Mouse (Mus musculus) kidney, embryonic 15.5 days (tissue): ENCODE measurements around the gene Ttc21a. TPM values are rescaled to one million over a fixed set of nuclear protein-coding genes. Genes with fewer than 3 reads are reported as not detected.
A peak's percentile ranks its signal among the peaks of the same experiment; 100 is the strongest.

Experiments
- ATAC-seq: fragments of 200-750 bp; cut with Nextera tagmentation; replicated peaks from 2 replicates; pipeline ENCODE4 v1.8.0; 2017; ENCODE audit warnings: moderate TSS enrichment; ENCODE audit not compliant: low FRiP score
- H3K27ac ChIP-seq: fragments of 300-500 bp; sonication (generic); 2 replicates; pipeline ENCODE4 v1.5.1; 2015; ENCODE audit warnings: mild to moderate bottlenecking, inconsistent platforms
- H3K27me3 ChIP-seq: fragments of 300-500 bp; sonication (generic); 2 replicates; pipeline ENCODE4 v1.6.1; 2015; ENCODE audit warnings: inconsistent platforms
- H3K36me3 ChIP-seq: fragments of 300-500 bp; sonication (generic); 2 replicates; pipeline ENCODE4 v1.6.1; 2015; ENCODE audit warnings: inconsistent platforms
- H3K4me1 ChIP-seq: fragments of 300-500 bp; sonication (generic); 2 replicates; pipeline ENCODE4 v1.6.1; 2015; ENCODE audit warnings: inconsistent platforms
- H3K4me2 ChIP-seq: fragments of 300-500 bp; sonication (generic); 2 replicates; pipeline ENCODE4 v1.6.1; 2015; ENCODE audit warnings: moderate library complexity, mild to moderate bottlenecking, inconsistent platforms
- H3K4me3 ChIP-seq: fragments of 300-500 bp; sonication (generic); replicated peaks from 2 replicates; pipeline ENCODE4 v1.5.1; 2015; ENCODE audit warnings: mild to moderate bottlenecking, inconsistent platforms
- H3K9ac ChIP-seq: fragments of 300-500 bp; sonication (generic); 2 replicates; pipeline ENCODE4 v1.6.1; 2015; ENCODE audit warnings: mild to moderate bottlenecking, inconsistent platforms
- H3K9me3 ChIP-seq: fragments of 300-500 bp; sonication (generic); replicated peaks from 2 replicates; pipeline ENCODE4 v1.6.1; 2016; ENCODE audit warnings: inconsistent platforms
- whole genome bisulfite sequencing: fragments of 180-500 bp; shearing (Covaris S2); methylation state at CpG from one replicate; pipeline ENCODE4 v1.1.7; 2015; ENCODE audit warnings: mixed read lengths; 5-methylcytosine and 5-hydroxymethylcytosine counted together
- polyA plus RNA-seq: library from polyadenylated mRNA; unstranded; fragments of >200 nt; fragmentation: Nextera tagmentation; extraction: Ambion mirVana; gene quantifications from 2 replicates; pipeline ENCODE4 v1.2.1, GENCODE M21; 2015

Gene Ttc21a
- polyA plus RNA-seq, 1 experiment from 2014 or later = 0.29 TPM

DNA sequence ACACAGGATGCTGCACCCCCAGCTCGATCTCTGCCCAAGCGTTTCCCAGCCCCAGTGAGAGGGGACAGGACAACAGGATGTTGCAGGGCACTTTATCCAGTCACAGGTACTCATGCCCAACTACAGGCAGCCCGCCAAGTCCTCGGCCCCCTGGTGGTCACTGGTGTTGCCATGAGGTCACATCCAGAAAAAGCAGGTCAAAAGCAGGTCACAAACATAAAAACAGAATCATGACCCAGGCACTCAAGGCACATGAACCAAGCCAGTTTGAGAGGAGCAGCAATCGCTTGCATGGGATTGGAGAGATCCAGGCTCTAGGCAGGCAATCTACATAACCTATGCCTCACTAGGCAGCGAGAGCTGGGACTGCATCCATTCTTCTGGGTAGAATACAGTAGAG is 32.8 kb downstream of the Ttc21a start:
- Histone ChIP-seq H3K27ac (0 out of 2 replicates have a peak overlapping the region, but pooled peaks have one; percentile 10), H3K4me2 (no peak overlapping the region), H3K4me1 (peaks cover 19% of the 10 kb centered on the region), H3K4me3 (no peak overlapping the region), H3K9ac (no peak overlapping the region), H3K27me3 (no peaks in the 10 kb centered on the region), H3K36me3 (peaks cover 40% of the 10 kb centered on the region), H3K9me3 (no peaks in the 10 kb centered on the region)
- no peak for ATAC-seq
- 37% methylated on average over 6 of the region's 6 CpGs for WGBS

DNA sequence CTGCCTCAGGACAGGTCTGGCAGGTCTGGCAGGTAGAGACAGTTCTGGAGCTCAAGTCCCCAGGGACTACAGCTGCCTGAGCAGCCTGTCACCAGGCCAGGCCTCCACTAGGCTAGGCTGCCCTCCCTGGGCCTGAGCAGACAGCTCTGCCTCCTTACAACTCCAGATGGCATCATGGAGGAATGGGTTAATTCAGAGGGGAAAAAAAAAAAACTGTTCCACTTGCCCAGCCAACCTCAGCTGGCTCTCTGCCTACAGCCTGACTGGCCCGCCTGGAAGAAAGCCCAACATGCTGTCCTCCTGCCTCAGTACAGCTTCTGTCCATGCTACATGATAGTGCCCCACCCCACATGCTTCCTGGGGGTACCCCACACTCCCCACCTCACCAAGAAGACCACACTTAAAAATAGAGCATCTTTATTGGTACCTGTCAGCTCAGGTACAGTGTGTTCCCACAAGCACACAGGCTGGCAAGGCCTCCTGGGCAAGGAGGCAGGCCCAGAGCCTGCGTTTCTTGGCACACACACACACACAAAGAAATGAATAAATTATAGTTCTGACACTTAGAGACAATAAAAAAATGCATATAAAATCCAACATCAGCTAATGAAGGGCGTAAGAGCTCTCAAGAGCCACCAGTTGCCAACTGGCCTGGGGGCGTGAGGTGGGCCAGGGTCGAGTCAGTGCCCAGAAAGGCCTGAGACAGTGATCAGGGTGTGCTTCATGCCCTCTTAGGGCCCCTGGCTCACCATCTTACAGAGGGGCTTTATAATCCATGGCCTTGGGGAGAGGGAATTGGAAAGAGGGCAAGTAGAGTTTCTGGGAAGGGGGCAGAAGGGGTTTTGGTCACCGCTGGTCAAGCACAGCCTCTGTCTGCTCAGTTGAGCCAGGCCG is 33.6 kb downstream of the Ttc21a start:
- peak overlapping the region; percentile 10; the same call in 1 of the 2 replicates for H3K27ac ChIP-seq
- H3K36me3 ChIP-seq = peaks cover 41% of the 10 kb centered on the region
- H3K4me3 ChIP-seq = no peak overlapping the region
- ATAC-seq = no peak
- no peaks in the 10 kb centered on the region for H3K27me3 ChIP-seq
- no peak overlapping the region; the same call in 1 of the 2 replicates for H3K9ac ChIP-seq
- no peak overlapping the region for H3K4me2 ChIP-seq
- H3K9me3 ChIP-seq = no peaks in the 10 kb centered on the region
- H3K4me1 ChIP-seq = peaks cover 19% of the 10 kb centered on the region
- 77% methylated on average over 7 of the region's 7 CpGs for WGBS

DNA sequence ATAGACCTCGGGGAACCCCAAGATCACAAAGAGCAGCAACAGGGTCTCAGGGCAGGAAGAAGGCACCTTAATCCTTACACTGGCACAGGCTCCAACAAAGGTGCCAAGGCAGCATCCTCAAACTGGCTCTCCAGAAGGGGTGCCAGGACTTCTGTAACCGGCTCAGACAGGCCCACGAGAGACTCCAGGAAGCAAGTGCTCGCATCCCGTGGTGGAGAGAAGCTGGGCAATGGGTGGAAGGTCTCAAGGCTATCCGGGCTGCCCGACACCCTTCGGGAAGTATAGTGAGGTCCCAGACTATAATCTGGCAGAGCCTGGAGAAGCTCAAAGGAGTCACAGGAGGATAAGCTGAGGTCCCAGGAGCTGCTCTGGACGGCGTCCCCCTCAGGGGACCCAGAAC is 34.8 kb downstream of the Ttc21a start:
- Histone ChIP-seq H3K4me1 (peaks cover 29% of the 10 kb centered on the region), H3K9me3 (no peaks in the 10 kb centered on the region), H3K27ac (no peak overlapping the region), H3K9ac (no peak overlapping the region), H3K4me3 (no peak overlapping the region), H3K36me3 (peaks cover 41% of the 10 kb centered on the region), H3K27me3 (no peaks in the 10 kb centered on the region), H3K4me2 (no peak overlapping the region)
- ATAC-seq = no peak
- 94% methylated on average over 10 of the region's 10 CpGs for WGBS

DNA sequence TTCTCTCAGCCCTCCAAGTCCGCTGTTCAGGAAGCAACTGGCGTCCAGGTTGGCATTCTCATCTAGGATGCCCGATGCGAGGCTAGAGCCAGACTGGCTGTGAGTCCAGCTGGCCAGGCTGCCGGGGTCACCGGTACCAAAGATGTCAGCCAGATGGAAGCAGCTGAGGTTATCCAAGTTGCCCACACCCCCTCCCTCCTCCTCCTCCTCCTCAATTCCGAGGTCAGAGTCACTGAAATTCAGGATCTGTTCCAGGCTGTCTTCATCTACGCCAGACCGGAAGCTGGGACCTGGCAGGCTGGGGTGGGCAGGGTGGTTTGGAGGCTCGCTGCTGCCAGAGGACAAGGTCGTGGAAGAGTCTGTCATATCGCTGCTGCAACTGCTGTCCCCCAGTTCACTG is 35.2 kb downstream of the Ttc21a start:
- no peak overlapping the region for H3K4me2 ChIP-seq
- 77% methylated on average over 12 of the region's 12 CpGs for WGBS
- H3K9ac ChIP-seq = no peak overlapping the region
- peaks cover 33% of the 10 kb centered on the region for H3K4me1 ChIP-seq
- H3K36me3 ChIP-seq = peaks cover 41% of the 10 kb centered on the region
- no peak overlapping the region for H3K4me3 ChIP-seq
- H3K27me3 ChIP-seq = no peaks in the 10 kb centered on the region
- H3K9me3 ChIP-seq = no peaks in the 10 kb centered on the region
- ATAC-seq = no peak
- H3K27ac ChIP-seq = no peak overlapping the region

DNA sequence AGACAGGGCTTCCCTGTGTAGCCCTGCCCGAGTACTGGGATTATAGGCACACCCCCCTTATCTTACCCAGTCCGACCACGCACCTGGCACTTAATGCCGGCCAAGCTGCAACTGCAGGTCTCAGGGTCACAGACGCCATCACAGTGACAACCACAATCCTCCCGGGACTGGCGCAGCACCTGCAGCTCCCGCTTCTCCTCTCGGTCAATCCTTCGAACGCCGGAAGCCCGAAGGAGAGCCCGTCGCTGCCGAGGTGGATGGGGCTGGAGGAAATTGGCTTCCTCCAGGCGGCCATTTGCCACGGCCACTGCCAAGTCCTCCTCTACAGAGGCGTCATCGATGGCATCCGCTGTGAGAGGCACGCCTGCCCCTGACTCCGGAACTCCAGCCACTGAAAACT is 35.9 kb downstream of the Ttc21a start:
- no peaks in the 10 kb centered on the region for H3K9me3 ChIP-seq
- 94% methylated on average over 23 of the region's 23 CpGs for WGBS
- H3K4me2 ChIP-seq = no peak overlapping the region
- no peak overlapping the region for H3K4me3 ChIP-seq
- no peak overlapping the region for H3K9ac ChIP-seq
- H3K4me1 ChIP-seq = peaks cover 40% of the 10 kb centered on the region
- H3K36me3 ChIP-seq = peaks cover 41% of the 10 kb centered on the region
- no peaks in the 10 kb centered on the region for H3K27me3 ChIP-seq
- no peak for ATAC-seq
- H3K27ac ChIP-seq = no peak overlapping the region

DNA sequence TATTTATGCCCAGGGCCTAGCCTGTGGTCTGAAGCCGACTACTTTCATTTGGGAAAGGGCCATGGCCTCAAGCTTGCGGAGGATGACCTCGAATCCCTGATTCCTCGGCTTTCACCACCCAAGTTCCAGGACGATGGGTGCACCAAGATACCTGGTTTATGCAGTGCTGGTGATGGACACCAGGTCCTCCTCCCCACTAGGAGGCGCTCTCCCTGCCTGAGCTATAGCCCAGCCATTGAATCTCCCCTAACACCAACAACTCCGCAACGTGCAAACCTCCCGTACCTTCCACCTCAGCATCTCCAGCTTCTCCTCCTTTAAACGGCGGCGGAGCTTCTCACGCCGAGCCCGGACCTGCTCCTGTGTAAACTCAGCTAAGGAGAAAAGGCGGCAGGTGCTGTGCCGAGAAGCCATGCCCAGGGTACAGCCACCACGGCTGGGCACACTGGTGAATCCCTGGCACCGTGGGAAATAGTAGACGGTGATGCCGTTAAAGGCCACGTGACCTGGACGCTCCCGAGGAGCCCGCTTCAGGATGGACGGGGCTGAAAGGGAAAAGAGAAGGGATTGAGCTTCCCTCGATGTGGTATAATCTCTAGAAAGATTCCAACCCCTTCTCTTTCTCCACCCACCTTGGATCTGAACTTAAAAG is 36.6 kb downstream of the Ttc21a start:
- H3K4me2 ChIP-seq = no peak overlapping the region
- H3K4me1 ChIP-seq = peaks cover 47% of the 10 kb centered on the region
- ATAC-seq = no peak
- WGBS = 91% methylated on average over 27 of the region's 27 CpGs
- no peak overlapping the region for H3K27ac ChIP-seq
- no peaks in the 10 kb centered on the region for H3K9me3 ChIP-seq
- H3K9ac ChIP-seq = no peak overlapping the region
- H3K27me3 ChIP-seq = no peaks in the 10 kb centered on the region
- no peak overlapping the region for H3K4me3 ChIP-seq
- peaks cover 41% of the 10 kb centered on the region for H3K36me3 ChIP-seq

DNA sequence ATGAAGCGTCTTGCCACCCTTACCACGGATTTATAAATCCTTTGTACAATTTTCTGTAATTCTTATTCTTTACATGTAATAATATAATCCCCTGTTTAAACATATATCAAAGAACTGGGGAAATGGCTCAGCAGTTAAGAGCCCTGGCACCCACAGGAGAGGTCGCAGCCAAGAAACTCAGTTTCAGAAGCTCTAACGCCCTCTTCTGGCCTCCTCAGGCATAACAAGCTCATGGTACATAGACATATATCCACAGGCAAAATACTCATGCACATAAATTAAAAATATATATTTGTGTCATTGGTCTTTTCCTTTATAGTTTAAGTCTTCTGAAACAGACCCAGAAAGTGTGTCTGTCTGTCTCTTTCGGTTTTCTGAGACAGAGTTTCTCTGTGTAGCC is 37.2 kb downstream of the Ttc21a start:
- ATAC-seq = no peak
- Histone ChIP-seq H3K4me1 (peaks cover 53% of the 10 kb centered on the region), H3K4me3 (no peak overlapping the region), H3K9me3 (no peaks in the 10 kb centered on the region), H3K36me3 (peaks cover 41% of the 10 kb centered on the region), H3K4me2 (no peak overlapping the region), H3K9ac (no peak overlapping the region), H3K27ac (no peak overlapping the region), H3K27me3 (no peaks in the 10 kb centered on the region)
- 86% methylated on average over 5 of the region's 5 CpGs for WGBS

DNA sequence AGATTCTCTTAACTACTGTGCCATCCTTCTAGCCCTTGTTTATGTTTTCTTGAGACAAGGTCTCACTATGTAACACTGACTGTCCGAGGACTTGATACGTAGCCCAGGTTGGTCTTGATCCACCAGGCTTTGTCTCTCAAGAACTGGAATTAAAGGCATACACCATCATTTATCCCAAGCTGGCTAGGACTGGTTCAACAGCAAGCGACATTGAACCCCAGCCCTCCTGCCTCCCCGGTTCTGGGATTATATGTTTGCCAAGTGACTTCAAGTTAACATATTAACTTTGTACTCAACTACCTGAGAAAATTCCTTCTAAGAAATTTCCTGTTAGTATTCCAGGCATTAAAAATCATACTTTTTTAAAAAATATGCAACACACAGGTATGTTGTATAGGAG is 37.9 kb downstream of the Ttc21a start:
- Histone ChIP-seq H3K4me1 (peaks cover 56% of the 10 kb centered on the region), H3K27me3 (no peaks in the 10 kb centered on the region), H3K36me3 (peaks cover 41% of the 10 kb centered on the region), H3K4me3 (no peak overlapping the region), H3K9me3 (no peaks in the 10 kb centered on the region), H3K27ac (no peak overlapping the region), H3K9ac (no peak overlapping the region), H3K4me2 (no peak overlapping the region)
- WGBS = 87% methylated on average over 4 of the region's 4 CpGs
- no peak for ATAC-seq

DNA sequence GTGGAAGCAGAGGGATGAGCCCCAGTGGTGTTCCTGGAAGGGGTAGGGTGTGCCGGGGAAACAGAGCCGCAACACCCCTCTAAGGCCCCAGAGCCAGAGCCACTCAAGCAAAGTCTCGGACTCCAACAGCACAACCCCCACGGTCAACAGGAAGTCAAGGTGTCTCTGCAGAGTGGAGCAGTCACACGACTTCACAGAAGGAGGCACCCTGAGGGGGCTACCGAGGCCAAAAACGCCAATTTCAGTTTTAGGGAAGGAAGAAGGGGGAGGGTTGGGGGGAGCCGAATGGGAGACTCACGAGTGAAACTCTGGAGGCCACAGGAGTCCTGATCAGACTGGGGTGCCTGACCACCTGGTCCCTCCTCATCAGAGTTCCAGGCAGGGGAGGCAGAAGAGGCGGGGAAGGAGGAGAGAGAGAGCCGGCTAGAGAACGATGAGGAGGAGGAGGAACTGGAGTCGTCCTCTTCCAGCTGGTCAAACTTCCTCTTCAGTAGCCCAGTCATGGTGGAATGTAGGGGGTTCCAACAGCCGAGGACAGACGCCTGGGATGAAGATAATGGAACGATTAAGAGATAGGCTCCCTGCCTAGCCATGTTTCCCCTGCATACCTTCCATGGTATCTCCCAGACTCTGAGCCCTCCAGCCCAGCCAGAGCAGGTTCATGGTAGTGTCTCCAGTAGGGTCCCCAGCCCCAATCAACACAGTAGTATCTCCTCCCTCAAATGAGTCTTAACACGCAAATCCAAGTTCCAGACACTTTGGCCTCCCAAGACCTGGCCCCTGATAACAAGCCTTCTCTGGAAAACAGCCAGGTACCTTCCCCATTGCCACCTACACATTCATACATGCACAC is 39.5 kb downstream of the Ttc21a start:
- no peak for ATAC-seq
- Histone ChIP-seq H3K4me3 (no peak overlapping the region), H3K27ac (peak overlapping the region; percentile 71; the same call in 1 of the 2 replicates), H3K9ac (no peak overlapping the region), H3K27me3 (no peaks in the 10 kb centered on the region), H3K4me2 (peak overlapping the region; percentile 37), H3K9me3 (no peaks in the 10 kb centered on the region), H3K4me1 (peaks cover 58% of the 10 kb centered on the region), H3K36me3 (peaks cover 32% of the 10 kb centered on the region)
- WGBS = 27% methylated on average over 17 of the region's 17 CpGs

DNA sequence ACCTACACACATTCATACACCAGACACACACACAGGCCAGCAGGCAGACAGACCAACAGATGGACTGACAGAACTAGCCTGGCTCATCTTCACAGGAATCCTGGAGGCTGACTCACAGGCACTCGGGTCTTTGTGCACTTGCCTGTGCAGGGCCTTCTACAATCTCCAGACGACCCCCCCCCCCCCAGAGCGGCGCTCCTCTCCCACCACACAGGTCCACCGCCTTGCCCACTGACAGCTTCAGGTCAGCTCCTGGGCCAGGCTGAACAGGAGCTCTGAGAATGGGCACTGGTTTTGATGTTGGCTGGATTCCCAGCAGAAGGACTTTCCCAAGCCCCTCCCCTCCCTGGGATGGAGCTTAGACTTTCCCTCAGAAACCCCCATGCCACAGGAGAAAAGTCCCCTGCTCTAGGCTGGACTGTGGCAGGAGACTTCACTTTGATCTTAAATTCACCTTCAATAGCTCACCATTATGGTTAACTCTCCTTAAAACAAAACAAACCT is 40.2 kb downstream of the Ttc21a start:
- peak overlapping the region; percentile 36; the same call in 1 of the 2 replicates for H3K4me2 ChIP-seq
- H3K4me1 ChIP-seq = peaks cover 65% of the 10 kb centered on the region
- H3K27me3 ChIP-seq = no peaks in the 10 kb centered on the region
- peaks cover 25% of the 10 kb centered on the region for H3K36me3 ChIP-seq
- H3K27ac ChIP-seq = peak overlapping the region; percentile 71
- H3K4me3 ChIP-seq = no peak overlapping the region
- no peaks in the 10 kb centered on the region for H3K9me3 ChIP-seq
- ATAC-seq = no peak
- H3K9ac ChIP-seq = no peak overlapping the region
- 45% methylated on average over 5 of the region's 5 CpGs for WGBS

DNA sequence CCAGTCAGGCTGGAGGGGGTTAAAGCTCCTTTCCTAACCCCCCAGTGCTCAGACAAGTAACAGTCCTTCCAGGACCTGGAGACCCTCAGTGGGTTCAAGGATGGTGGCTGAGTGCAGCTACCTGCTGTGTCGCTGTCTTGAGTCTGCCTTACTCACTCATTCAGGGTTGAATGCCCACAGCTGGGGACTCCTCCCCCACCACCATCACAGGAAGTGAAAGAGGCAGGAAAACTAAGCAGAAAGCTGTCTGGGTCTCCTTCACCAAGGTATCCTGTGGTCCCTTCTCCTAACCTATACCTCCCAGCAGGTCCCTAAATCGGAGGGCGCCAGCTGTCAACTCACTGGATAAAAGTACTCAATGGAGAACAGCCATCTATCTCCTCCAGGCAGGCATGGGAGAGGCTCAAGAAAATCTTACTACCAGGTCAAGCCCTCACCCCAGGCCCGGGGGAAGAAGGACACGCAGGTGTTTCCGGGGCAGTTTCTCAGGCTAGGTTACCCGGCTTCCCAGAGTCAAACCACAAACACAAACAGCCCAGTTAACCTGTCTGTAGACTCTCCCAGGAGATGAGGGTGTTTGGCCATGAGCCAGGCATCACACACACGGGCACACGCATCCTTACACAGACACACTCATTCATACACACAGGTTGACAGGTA is 40.9 kb downstream of the Ttc21a start:
- peaks cover 71% of the 10 kb centered on the region for H3K4me1 ChIP-seq
- H3K4me3 ChIP-seq = no peak overlapping the region
- H3K4me2 ChIP-seq = peak overlapping the region; percentile 36; the same call in 1 of the 2 replicates
- peak overlapping the region; percentile 71 for H3K27ac ChIP-seq
- H3K9ac ChIP-seq = no peak overlapping the region
- WGBS = 35% methylated on average over 9 of the region's 9 CpGs
- H3K36me3 ChIP-seq = peaks cover 18% of the 10 kb centered on the region
- no peaks in the 10 kb centered on the region for H3K9me3 ChIP-seq
- no peak for ATAC-seq
- H3K27me3 ChIP-seq = no peaks in the 10 kb centered on the region
